Mouse (Mus musculus): ENCODE measurements around the gene Nsmce1.
A peak's percentile ranks its signal among the peaks of the same experiment; 100 is the strongest.
"Not testable (repeated sequence)": the region's sequence is repeated elsewhere in the genome, so short reads cannot be mapped to it uniquely, and the experiment has no call there.

Nsmce1 gene

GRCm38 (mm10) chr7:125430170-125430842, 61.1 kb downstream of the Nsmce1 start:
- no peak for DNase-seq

GRCm38 (mm10) chr7:125428816-125429500, 62.4 kb downstream of the Nsmce1 start:
- DNase-seq, result not testable (repeated sequence)

- no peak for DNase-seq
These were observed 63.0 kb downstream of the Nsmce1 start for GRCm38 (mm10) chr7:125428381-125428780.

- peak; percentile 80 for DNase-seq
These were observed 63.8 kb downstream of the Nsmce1 start for GRCm38 (mm10) chr7:125427492-125428090.

GRCm38 (mm10) chr7:125423056-125423455, 68.3 kb downstream of the Nsmce1 start:
- DNase-seq, result no peak

- DNase-seq, result no peak
These were observed 69.5 kb downstream of the Nsmce1 start for GRCm38 (mm10) chr7:125421911-125422310.

- no peak for DNase-seq
These were observed 71.2 kb downstream of the Nsmce1 start for GRCm38 (mm10) chr7:125420190-125420589.

- DNase-seq, result no peak
These were observed 73.0 kb downstream of the Nsmce1 start for GRCm38 (mm10) chr7:125418413-125418812.
